9 mouse cellular contexts compared by ENCODE assay signal in the genomic region with DNA sequence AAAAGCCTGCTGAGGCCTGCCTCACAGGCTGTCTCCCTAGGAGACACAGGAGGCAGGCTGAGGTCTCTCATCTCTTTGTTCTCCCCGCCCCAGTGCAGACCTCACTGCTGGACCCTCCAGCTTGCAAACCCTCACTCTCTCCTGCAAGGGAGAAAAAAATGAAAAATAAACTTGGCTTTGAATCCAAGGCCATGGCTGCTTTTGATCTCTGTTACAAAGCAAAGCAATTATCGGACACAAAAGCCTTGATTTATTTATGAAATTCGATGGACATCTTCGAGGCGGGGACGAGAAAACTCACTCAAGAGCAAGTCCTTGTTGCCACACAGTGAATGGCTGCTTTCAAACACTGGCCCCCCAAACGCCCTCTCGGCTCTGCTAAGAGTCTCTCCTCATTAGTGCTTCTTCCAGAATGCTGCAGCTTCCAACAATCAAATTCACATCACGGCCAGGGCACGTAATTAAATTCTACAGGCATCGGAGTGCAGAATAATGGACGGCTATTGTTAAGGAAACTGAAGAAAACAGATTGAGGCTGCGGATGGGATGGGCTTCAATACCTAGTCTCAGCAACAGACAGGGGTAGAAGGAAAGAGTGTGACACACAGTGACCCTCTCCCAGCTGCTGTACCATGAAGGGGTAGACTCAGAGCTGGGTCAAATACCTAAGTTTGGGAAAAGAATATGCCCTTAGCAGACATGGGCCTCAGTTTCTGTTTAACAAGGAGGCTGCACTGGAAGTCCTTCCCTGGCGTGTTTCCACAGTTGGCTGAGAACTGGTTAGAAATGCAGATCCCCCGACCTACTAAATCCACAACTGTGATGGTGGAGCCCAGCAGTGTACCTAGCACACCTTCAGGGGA.
DNase-seq lines count a peak whose midpoint lies in the region; ATAC-seq lines count a peak whose summit lies in the region.
"Had no signal": no experiment of that assay in that cellular context is flagged by ENCODE, and none has a peak within 500 bp of the region (broad histone marks: within the 10 kb centered on the region; RNA-seq: fewer than 3 reads in every experiment).

No protein-coding gene starts in this region.

- peak overlapping the region; percentile 43; the same call in 1 of the 2 replicates for H3K9ac ChIP-seq in hindbrain, embryonic 11.5 days (ENCODE audit: low read depth, low read length)
- no peak overlapping the region; the same call in 1 of the 2 replicates for H3K9ac ChIP-seq in midbrain, embryonic 14.5 days (replicated peaks; ENCODE audit: low read length)
- H3K9ac ChIP-seq in liver, embryonic 11.5 days (ENCODE audit: low read depth, low read length), result no peak overlapping the region
- H3K9ac ChIP-seq: heart, embryonic 13.5 days had no signal

- ATAC-seq in hindbrain, embryonic 11.5 days (ENCODE audit: low FRiP score), result peak; percentile 90
- ATAC-seq in midbrain, embryonic 14.5 days (ENCODE audit: low FRiP score, low TSS enrichment), result peak; percentile 83
- ATAC-seq in liver, embryonic 11.5 days (replicated peaks; ENCODE audit: low FRiP score), result no peak

- no peaks in the 10 kb centered on the region; the same call in 1 of the 2 replicates for H3K36me3 ChIP-seq in hindbrain, embryonic 11.5 days (ENCODE audit: control insufficient read depth, insufficient read depth, low read length)
- H3K36me3 ChIP-seq in midbrain, embryonic 14.5 days (ENCODE audit: control insufficient read depth, insufficient read depth, low read length), result 0 out of 2 replicates have a peak, but pooled peaks cover 8% of the 10 kb centered on the region
- H3K36me3 ChIP-seq in liver, embryonic 11.5 days (ENCODE audit: control insufficient read depth, insufficient read depth, low read length), result no peaks in the 10 kb centered on the region
- H3K36me3 ChIP-seq: heart, embryonic 13.5 days had no signal

- DNase-seq in adrenal gland, adult 2 months, result peak; percentile 64
- no peak for DNase-seq in adrenal gland, adult 18-20 months (ENCODE audit: low spot score in 2 of 2)
- peak; percentile 64 for DNase-seq in brain, embryonic 18.5 days (ENCODE audit: low read depth, low spot score)
- DNase-seq in hindbrain, embryonic 11.5 days (ENCODE audit: low spot score), result peak; percentile 79
- peak; percentile 85 for DNase-seq in midbrain, embryonic 14.5 days
- DNase-seq in liver, embryonic 11.5 days (ENCODE audit: low spot score), result no peak
- no peak for DNase-seq in gastrocnemius, postnatal 4 days (ENCODE audit: low spot score in 2 of 2)
- no peak for DNase-seq in thymus, postnatal 4 days

- 24% methylated on average over 15 of the region's 15 CpGs for WGBS in hindbrain, embryonic 11.5 days
- 2% methylated on average over 15 of the region's 15 CpGs for WGBS in midbrain, embryonic 14.5 days
- WGBS in liver, embryonic 11.5 days, result 78% methylated on average over 15 of the region's 15 CpGs

- no peak overlapping the region for H3K4me3 ChIP-seq in hindbrain, embryonic 11.5 days (ENCODE audit: low read depth, low read length)
- H3K4me3 ChIP-seq in midbrain, embryonic 14.5 days (replicated peaks; ENCODE audit: low read depth, low read length), result no peak overlapping the region
- no peak overlapping the region for H3K4me3 ChIP-seq in liver, embryonic 11.5 days (ENCODE audit: low read depth, low read length)
- H3K4me3 ChIP-seq: heart, embryonic 13.5 days had no signal

- H3K27me3 ChIP-seq in hindbrain, embryonic 11.5 days (ENCODE audit: control insufficient read depth, insufficient read depth, low read length), result no peaks in the 10 kb centered on the region
- H3K27me3 ChIP-seq in midbrain, embryonic 14.5 days (ENCODE audit: control insufficient read depth, insufficient read depth, low read length), result no peaks in the 10 kb centered on the region
- H3K27me3 ChIP-seq in liver, embryonic 11.5 days (replicated peaks; ENCODE audit: control insufficient read depth, insufficient read depth, low read length), result no peaks in the 10 kb centered on the region
- H3K27me3 ChIP-seq: heart, embryonic 13.5 days had no signal

- H3K9me3 ChIP-seq in hindbrain, embryonic 11.5 days (ENCODE audit: control insufficient read depth, low read length), result no peaks in the 10 kb centered on the region
- no peaks in the 10 kb centered on the region for H3K9me3 ChIP-seq in midbrain, embryonic 14.5 days (ENCODE audit: control insufficient read depth, low read length)
- no peaks in the 10 kb centered on the region for H3K9me3 ChIP-seq in liver, embryonic 11.5 days (ENCODE audit: control insufficient read depth, low read length)
- H3K9me3 ChIP-seq: heart, embryonic 13.5 days had no signal

- H3K27ac ChIP-seq in hindbrain, embryonic 11.5 days (ENCODE audit: low read depth, low read length), result peak overlapping the region; percentile 90
- H3K27ac ChIP-seq in midbrain, embryonic 14.5 days (replicated peaks; ENCODE audit: low read depth, low read length), result peak overlapping the region; percentile 93
- H3K27ac ChIP-seq in liver, embryonic 11.5 days (ENCODE audit: low read depth, low read length), result no peak overlapping the region
- H3K27ac ChIP-seq: heart, embryonic 13.5 days had no signal

- peak overlapping the region; percentile 5; the same call in 1 of the 2 replicates for H3K4me2 ChIP-seq in hindbrain, embryonic 11.5 days (replicated peaks; ENCODE audit: low read depth, low read length)
- H3K4me2 ChIP-seq in midbrain, embryonic 14.5 days (ENCODE audit: low read length), result peak overlapping the region; percentile 33
- no peak overlapping the region for H3K4me2 ChIP-seq in liver, embryonic 11.5 days
- H3K4me2 ChIP-seq: heart, embryonic 13.5 days had no signal

- peaks cover 10% of the 10 kb centered on the region for H3K4me1 ChIP-seq in hindbrain, embryonic 11.5 days (replicated peaks; ENCODE audit: control insufficient read depth, insufficient read depth, low read length)
- peaks cover 54% of the 10 kb centered on the region for H3K4me1 ChIP-seq in midbrain, embryonic 14.5 days (ENCODE audit: control insufficient read depth, insufficient read depth, low read length)
- no peaks in the 10 kb centered on the region for H3K4me1 ChIP-seq in liver, embryonic 11.5 days (replicated peaks; ENCODE audit: control insufficient read depth, insufficient read depth, low read length)
- H3K4me1 ChIP-seq: heart, embryonic 13.5 days had no signal

Comparison
In these comparisons a context has a peak if more than half of its experiments do, and no peak if none do; other contexts are left out.
1. DNase-seq: peak in adrenal gland, adult 2 months (single experiment), brain, embryonic 18.5 days (single experiment), hindbrain, embryonic 11.5 days (single experiment) and midbrain, embryonic 14.5 days (single experiment); none in adrenal gland, adult 18-20 months (0 of 2), liver, embryonic 11.5 days (single experiment), gastrocnemius, postnatal 4 days (0 of 2) and thymus, postnatal 4 days (single experiment).